Mouse (Mus musculus) left cerebral cortex, adult 2 months (tissue): ENCODE measurements at regions not wholly inside any gene's neighbourhood (a gene's known extent, or its start where the extent isn't known, plus 50 kb on each side); places are given as distances from the start of the nearest gene placed in this dataset.
"Not testable (repeated sequence)": the region's sequence is repeated elsewhere in the genome, so short reads cannot be mapped to it uniquely, and the experiment has no call there.

Experiments used
- DNase-seq, 2 experiments: peaks; one replicate each; pipeline ENCODE4 v3.0.0; 2021 to 2022; ENCODE audit warnings: low spot score in 2 of 2, mixed read lengths in 1 of 2; ENCODE audit errors: extremely low spot score in 1 of 2
- H3K27ac ChIP-seq: fragments of 200-600 bp; 2 replicates; pipeline ENCODE4 v1.8.1; 2022
- H3K4me3 ChIP-seq: fragments of 200-600 bp; 2 replicates; pipeline ENCODE4 v1.8.1; 2022
- CTCF ChIP-seq: fragments of 200-600 bp; IDR thresholded peaks from 2 replicates; pipeline ENCODE4 v1.8.1; 2022; ENCODE audit warnings: antibody characterized with exemption, mild to moderate bottlenecking, moderate library complexity
- intact Hi-C: fragments of 180-260 bp; cut with DNase I; formaldehyde crosslinking; loops from one replicate; pipeline ENCODE4 v1.15.1; 2025

DNA sequence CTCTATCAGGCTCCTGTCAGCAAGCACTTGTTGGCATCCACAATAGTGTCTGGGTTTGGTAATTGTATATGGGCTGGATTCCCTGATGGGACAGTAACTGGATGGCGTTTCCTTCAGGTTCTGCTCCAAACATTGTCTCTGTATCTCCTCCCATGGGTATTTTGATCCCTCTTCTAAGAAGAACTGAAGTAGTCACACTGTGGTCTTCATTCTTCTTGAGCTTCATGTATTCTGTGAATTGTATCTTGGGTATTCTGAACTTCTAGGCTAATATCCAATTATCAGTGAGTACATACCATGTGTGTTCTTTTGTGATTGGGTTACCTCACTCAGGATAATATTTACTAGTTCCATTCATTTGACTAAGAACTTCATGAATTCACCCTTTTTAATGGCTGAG is 119.2 kb upstream of the Gm21119 start:
- H3K27ac ChIP-seq, intact Hi-C loops, DNase-seq, H3K4me3 ChIP-seq: not testable (repeated sequence)

- H3K27ac ChIP-seq, intact Hi-C loops, DNase-seq, H3K4me3 ChIP-seq: not testable (repeated sequence)
Measured at GRCm38 (mm10) chr8:20513920-20514319, 100.8 kb upstream of the Gm21119 start.

DNA sequence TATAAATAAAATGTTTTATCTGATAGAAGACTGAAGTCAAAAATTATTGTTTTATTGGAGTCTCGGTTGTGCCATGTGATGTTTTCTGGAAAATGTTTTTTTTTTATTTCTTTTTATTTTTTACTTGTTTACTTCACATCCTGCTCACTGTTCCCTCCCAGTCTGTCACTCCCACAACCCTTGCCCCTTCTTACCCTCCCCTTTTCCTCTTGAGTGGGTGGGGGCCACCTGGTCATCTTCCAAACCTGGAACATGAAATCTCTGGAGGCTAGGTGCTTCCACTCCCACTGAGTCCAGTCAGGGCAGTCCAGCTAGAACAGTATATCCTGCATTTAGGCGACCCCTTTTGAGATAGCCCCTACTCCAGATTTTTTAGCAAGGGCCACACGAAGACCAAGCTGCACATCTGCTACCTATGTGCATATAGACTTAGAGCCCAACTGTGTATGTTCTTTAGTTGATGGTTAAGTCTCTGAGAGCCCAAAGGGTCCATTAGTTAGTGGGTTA is 98.3 kb upstream of the Gm21119 start:
- DNase-seq, H3K27ac ChIP-seq, H3K4me3 ChIP-seq, intact Hi-C loops: not testable (repeated sequence)

DNA sequence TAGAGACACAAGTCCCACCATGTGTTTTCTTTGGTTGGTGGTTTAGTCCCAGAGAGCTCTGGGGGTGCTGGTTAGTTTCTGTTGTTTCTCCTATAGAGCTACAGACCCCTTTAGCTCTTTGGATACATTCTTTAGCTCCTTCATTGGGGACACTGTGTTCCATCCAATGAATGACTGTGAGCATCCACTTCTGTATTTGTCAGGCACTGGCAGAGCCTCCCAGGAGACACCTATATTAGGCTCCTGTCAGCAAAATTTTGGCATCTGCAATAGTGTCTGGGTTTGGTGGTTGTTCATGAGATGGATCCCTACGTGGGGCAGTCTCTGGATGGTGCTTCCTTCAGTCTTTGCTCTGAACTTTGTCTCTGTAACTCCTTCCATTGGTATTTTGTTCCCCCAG is 97.2 kb upstream of the Gm21119 start:
- H3K4me3 ChIP-seq, H3K27ac ChIP-seq, DNase-seq, intact Hi-C loops: not testable (repeated sequence)

DNA sequence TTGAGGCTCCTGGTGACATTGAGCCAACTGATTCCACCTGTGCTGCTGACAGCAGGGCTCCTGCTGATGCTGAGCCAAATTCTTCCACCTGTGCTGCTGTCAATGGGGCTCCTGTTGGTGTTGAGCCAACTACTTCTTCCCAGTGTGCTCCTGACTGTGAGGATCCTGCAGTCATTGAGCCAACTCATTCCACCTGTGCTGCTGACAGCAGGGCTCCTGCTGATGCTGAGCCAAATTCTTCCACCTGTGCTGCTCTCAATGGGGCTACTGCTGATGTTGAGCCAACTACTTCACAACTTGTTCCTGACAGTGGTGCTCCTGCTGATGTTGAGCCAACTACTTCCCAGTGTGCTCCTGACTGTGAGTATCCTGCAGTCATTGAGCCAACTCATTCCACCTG is 90.2 kb upstream of the Gm21119 start:
- intact Hi-C loops, H3K27ac ChIP-seq, DNase-seq, H3K4me3 ChIP-seq: not testable (repeated sequence)

- H3K4me3 ChIP-seq, intact Hi-C loops, H3K27ac ChIP-seq, DNase-seq: not testable (repeated sequence)
Measured at GRCm38 (mm10) chr8:20529048-20529447, 85.7 kb upstream of the Gm21119 start.

DNA sequence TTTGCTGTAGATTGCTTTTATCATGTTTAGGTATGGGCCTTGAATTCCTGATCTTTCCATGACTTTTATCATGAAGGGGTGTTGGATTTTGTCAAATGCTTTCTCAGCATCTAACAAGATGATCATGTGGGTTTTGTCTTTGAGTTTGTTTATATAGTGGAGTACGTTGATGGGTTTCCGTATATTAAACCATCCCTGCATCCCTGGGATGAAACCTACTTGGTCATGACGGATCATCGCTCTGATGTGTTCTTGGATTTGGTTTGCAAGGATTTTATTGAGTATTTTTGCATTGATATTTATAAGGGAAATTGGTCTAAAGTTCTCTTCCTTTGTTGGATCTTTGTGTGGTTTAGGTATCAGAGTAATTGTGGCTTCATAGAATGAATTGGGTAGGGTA is 75.7 kb upstream of the Gm21119 start:
- intact Hi-C loops, H3K4me3 ChIP-seq, H3K27ac ChIP-seq, DNase-seq: not testable (repeated sequence)

DNA sequence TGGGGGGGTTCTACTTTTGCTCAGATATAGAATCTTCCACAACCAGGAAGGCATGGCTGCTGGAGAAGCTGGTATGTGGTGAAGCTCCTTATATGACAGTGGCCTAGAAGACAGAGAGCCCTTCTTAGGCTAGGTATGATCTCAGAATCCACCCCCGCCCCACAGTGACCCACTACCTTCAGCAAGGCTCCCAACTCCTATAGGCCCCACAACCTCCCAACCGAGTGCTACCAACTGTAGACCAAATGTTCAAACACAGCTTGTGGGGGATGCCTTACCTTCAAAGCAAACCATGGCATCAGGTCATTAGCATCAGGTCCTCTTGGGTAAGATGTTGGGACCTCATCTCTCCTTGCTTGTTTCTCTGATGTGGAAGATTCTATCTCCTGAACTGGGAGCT is 70.6 kb upstream of the Gm21119 start:
- H3K4me3 ChIP-seq, intact Hi-C loops, H3K27ac ChIP-seq, DNase-seq: not testable (repeated sequence)

DNA sequence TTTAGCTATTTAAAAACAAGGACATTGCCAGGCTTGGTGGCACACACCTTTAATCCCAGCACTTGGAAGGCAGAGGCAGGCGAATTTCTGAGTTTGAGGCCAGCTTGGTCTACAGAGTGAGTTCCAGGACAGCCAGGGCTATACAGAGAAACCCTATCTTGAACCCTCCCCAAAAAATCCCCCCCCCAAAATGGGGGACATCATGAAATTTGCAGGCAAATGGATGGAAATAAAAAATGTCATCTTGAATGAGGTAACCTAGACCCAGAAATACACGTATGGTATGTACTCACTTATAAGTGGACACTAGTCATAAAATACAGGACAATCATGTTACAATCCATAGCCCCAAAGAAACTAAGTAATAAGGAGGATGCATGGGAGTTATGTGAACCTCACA is 69.4 kb upstream of the Gm21119 start:
- peak in 1 of 2 experiments; percentile 18 for DNase-seq
- intact Hi-C loops, H3K27ac ChIP-seq, H3K4me3 ChIP-seq: not testable (repeated sequence)

- intact Hi-C loops, H3K4me3 ChIP-seq, DNase-seq, H3K27ac ChIP-seq: not testable (repeated sequence)
Measured at GRCm38 (mm10) chr8:20546401-20546800, 68.3 kb upstream of the Gm21119 start.

GRCm38 (mm10) chr8:20550054-20550778 is 64.5 kb upstream of the Gm21119 start:
- intact Hi-C loops, result not testable (repeated sequence)
- peak overlapping the region; percentile 70 for H3K4me3 ChIP-seq
- peak; percentile 39 for TF ChIP-seq CTCF
- peak; percentile 97 to 98 for DNase-seq
- H3K27ac ChIP-seq, result peak overlapping the region; percentile 69

GRCm38 (mm10) chr8:20556501-20557181 is 58.1 kb upstream of the Gm21119 start:
- H3K4me3 ChIP-seq, intact Hi-C loops, H3K27ac ChIP-seq, DNase-seq: not testable (repeated sequence)

- DNase-seq, H3K27ac ChIP-seq, intact Hi-C loops, H3K4me3 ChIP-seq: not testable (repeated sequence)
Measured at GRCm38 (mm10) chr8:20557184-20557583, 57.5 kb upstream of the Gm21119 start.

DNA sequence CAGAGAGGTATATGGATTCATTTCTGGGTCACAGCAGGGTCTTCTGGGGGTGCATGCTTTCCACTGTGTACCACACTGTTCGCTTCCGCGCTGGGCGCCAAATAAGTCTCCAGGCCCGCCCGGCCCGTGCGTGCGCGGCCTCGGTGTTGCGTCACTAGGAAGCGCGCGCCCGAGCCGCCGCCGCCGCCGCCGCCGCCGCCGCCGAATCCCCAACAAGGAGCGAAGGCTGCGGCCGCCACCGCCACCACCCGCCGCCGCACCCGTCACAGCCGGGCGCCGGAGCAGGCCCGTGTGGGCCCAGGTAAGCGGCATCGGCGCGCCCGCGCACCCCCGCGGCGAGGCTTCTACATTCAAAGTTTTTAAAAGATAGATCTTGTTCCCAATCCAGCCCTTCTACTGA is 57.1 kb upstream of the Gm21119 start:
- intact Hi-C loops, H3K27ac ChIP-seq: not testable (repeated sequence)
- peak; percentile 19 to 46 for DNase-seq
- peak overlapping the region; percentile 39 for H3K4me3 ChIP-seq
